Mouse (Mus musculus) E14TG2a.4 (cell line): ENCODE data around the gene Gm10643.

ENCODE experiments used
- H3K27me3 ChIP-seq: 2 replicates; pipeline ENCODE4 v1.6.1; 2014; ENCODE audit warnings: low read length, control low read depth; ENCODE audit not compliant: insufficient read depth
- H3K36me3 ChIP-seq: 2 replicates; pipeline ENCODE4 v1.6.1; 2014; ENCODE audit warnings: low read length, control low read depth; ENCODE audit not compliant: insufficient read depth
- H3K4me1 ChIP-seq: replicated peaks from 2 replicates; pipeline ENCODE4 v1.6.1; 2014; ENCODE audit warnings: low read depth, low read length, control low read depth
- H3K4me3 ChIP-seq: replicated peaks from 2 replicates; pipeline ENCODE4 v1.5.1; 2014; ENCODE audit warnings: mild to moderate bottlenecking, low read length
- H3K9me3 ChIP-seq: 2 replicates; pipeline ENCODE4 v1.6.1; 2014; ENCODE audit warnings: low read length, control low read depth
- CTCF ChIP-seq: conservative IDR thresholded peaks from 2 replicates; pipeline ENCODE4 v1.5.1; 2014; ENCODE audit warnings: low read length
- NANOG ChIP-seq: IDR thresholded peaks from 2 replicates; pipeline ENCODE4 v1.6.1; 2014; ENCODE audit warnings: borderline replicate concordance, low read length, mixed read lengths
- POU5F1 ChIP-seq: IDR thresholded peaks from 2 replicates; pipeline ENCODE4 v1.6.1; 2014; ENCODE audit warnings: low read length, borderline replicate concordance

Gene Gm10643

GRCm38 (mm10) chr8:84076849-84077248 is 11.9 kb upstream of the Gm10643 start:
- H3K4me3 ChIP-seq, result no peak overlapping the region
- TF ChIP-seq CTCF (no peak), NANOG (no peak), POU5F1 (no peak)
- no peaks in the 10 kb centered on the region for H3K27me3 ChIP-seq
- H3K4me1 ChIP-seq, result peaks cover 48% of the 10 kb centered on the region
- peaks cover 67% of the 10 kb centered on the region for H3K36me3 ChIP-seq
- H3K9me3 ChIP-seq, result no peaks in the 10 kb centered on the region

GRCm38 (mm10) chr8:84076412-84076811 is 11.5 kb upstream of the Gm10643 start:
- no peaks in the 10 kb centered on the region for H3K27me3 ChIP-seq
- H3K9me3 ChIP-seq, result no peaks in the 10 kb centered on the region
- no peak overlapping the region for H3K4me3 ChIP-seq
- TF ChIP-seq NANOG, result no peak
- TF ChIP-seq CTCF, result no peak
- TF ChIP-seq POU5F1, result no peak
- H3K36me3 ChIP-seq, result peaks cover 65% of the 10 kb centered on the region
- peaks cover 52% of the 10 kb centered on the region for H3K4me1 ChIP-seq

- TF ChIP-seq POU5F1 (no peak), CTCF (no peak), NANOG (no peak)
Observed at GRCm38 (mm10) chr8:84073230-84073976, 8.5 kb upstream of the Gm10643 start.

GRCm38 (mm10) chr8:84072321-84072720 is 7.4 kb upstream of the Gm10643 start:
- peaks cover 83% of the 10 kb centered on the region for H3K4me1 ChIP-seq
- H3K36me3 ChIP-seq, result peaks cover 36% of the 10 kb centered on the region
- no peaks in the 10 kb centered on the region for H3K9me3 ChIP-seq
- TF ChIP-seq CTCF (no peak), POU5F1 (no peak), NANOG (no peak)
- H3K4me3 ChIP-seq, result no peak overlapping the region
- no peaks in the 10 kb centered on the region for H3K27me3 ChIP-seq

More at GRCm38 (mm10) chr8:84073230-84073976, 8.5 kb upstream of the Gm10643 start:
- Histone ChIP-seq H3K4me3 (no peak overlapping the region), H3K36me3 (peaks cover 41% of the 10 kb centered on the region), H3K4me1 (peaks cover 73% of the 10 kb centered on the region), H3K9me3 (no peaks in the 10 kb centered on the region), H3K27me3 (no peaks in the 10 kb centered on the region)

GRCm38 (mm10) chr8:84071921-84072320 is 7.0 kb upstream of the Gm10643 start:
- TF ChIP-seq POU5F1, result no peak
- Histone ChIP-seq H3K9me3 (no peaks in the 10 kb centered on the region), H3K4me3 (no peak overlapping the region), H3K36me3 (peaks cover 32% of the 10 kb centered on the region), H3K27me3 (no peaks in the 10 kb centered on the region), H3K4me1 (peaks cover 82% of the 10 kb centered on the region)

DNA sequence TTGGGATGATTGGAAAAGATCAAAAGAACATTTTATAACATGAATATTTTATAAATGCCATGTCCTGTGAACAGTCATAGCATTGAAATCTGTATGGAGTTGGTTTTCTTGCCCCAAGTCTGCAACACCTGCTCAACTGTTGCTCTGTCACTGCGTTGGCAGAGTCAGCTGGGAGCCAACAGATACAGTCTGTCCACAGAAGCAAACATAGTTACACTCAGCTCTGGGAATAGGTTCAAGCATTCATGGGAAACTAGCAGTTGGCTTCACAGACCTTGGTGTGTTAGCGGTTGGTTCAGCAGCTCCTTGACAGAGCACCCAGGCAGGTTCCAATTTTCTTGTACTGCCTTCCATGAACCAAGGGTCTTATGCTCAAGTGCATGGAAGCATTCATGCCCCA is 5.7 kb upstream of the Gm10643 start:
- Histone ChIP-seq H3K4me3 (no peak overlapping the region), H3K9me3 (no peaks in the 10 kb centered on the region), H3K4me1 (peaks cover 74% of the 10 kb centered on the region), H3K27me3 (no peaks in the 10 kb centered on the region), H3K36me3 (peaks cover 20% of the 10 kb centered on the region)
- TF ChIP-seq CTCF (no peak), POU5F1 (no peak), NANOG (no peak)

DNA sequence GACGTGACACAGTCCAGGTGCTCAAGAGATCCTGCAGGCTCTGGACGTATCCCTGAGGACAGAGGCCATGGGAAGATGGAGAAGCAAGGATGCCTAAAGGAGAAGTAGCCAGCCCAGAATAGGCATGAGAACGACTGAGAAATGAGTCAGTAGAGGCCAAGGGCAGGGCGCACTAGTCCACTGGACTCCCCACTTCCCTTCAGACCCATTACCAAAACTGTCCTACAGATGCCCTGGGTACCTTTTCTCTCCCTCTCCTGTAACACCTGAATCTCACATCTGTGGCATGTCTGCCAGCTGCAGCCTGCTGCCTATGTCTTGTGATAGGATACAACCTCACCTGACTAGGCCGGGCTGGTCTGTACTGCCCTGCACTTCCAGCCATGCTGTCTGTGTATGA is 5.3 kb upstream of the Gm10643 start:
- TF ChIP-seq POU5F1, result no peak
- no peak for TF ChIP-seq NANOG
- TF ChIP-seq CTCF, result no peak
- peaks cover 73% of the 10 kb centered on the region for H3K4me1 ChIP-seq
- H3K9me3 ChIP-seq, result no peaks in the 10 kb centered on the region
- no peaks in the 10 kb centered on the region for H3K27me3 ChIP-seq
- H3K4me3 ChIP-seq, result no peak overlapping the region
- peaks cover 17% of the 10 kb centered on the region for H3K36me3 ChIP-seq

DNA sequence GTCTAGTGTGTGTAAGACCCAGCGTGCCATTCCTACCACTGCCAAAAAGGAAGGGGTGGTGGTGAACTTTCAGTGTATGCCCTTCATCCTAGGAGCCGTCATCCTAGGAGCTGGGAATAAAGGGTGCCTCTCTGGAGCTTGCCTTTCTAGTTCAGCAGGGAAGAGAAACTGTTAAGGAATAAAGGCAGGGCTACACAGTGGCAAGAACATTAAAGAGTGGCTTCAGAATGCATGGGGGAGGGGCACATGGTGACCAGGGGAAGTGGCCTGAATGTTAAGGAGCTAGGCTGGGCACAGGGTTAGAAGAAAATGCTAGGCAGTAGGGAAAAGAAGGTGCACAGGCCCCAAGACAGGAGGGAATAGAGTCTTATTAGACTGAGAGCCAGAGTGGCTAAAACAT is 4.8 kb upstream of the Gm10643 start:
- Histone ChIP-seq H3K27me3 (no peaks in the 10 kb centered on the region), H3K36me3 (peaks cover 12% of the 10 kb centered on the region), H3K9me3 (no peaks in the 10 kb centered on the region), H3K4me3 (no peak overlapping the region), H3K4me1 (peaks cover 72% of the 10 kb centered on the region)
- no peak for TF ChIP-seq CTCF
- no peak for TF ChIP-seq NANOG
- no peak for TF ChIP-seq POU5F1

DNA sequence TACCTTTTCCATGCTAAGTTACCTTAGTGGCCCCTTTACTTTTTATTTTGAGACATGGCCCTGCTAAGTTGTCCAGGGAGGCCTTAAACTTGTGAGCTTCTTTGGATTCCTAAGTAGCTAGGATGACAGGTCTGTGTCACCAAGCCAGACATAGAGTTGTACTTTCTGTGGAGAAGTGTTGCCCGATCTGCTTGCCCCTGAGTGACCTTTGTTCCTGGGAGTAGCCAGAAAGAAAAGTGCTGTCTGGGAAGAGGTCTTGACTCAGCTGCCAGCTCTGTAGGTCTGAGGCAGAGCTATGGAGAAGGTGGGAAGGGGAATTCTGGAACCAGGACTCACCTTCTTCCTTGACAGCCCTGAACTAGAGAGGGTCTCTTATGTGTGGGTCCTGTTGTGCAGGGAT is 4.2 kb upstream of the Gm10643 start:
- no peak overlapping the region for H3K4me3 ChIP-seq
- no peaks in the 10 kb centered on the region for H3K9me3 ChIP-seq
- peaks cover 8% of the 10 kb centered on the region for H3K36me3 ChIP-seq
- peaks cover 69% of the 10 kb centered on the region for H3K4me1 ChIP-seq
- TF ChIP-seq POU5F1, result no peak
- no peak for TF ChIP-seq CTCF
- no peak for TF ChIP-seq NANOG
- no peaks in the 10 kb centered on the region for H3K27me3 ChIP-seq
